Mouse (Mus musculus) stomach, postnatal 0 days (tissue): Measurements from ENCODE around the gene Gm45716. TPM values are rescaled to one million over a fixed set of nuclear protein-coding genes. Genes with fewer than 3 reads are reported as not detected.
"Not testable (repeated sequence)": the region's sequence is repeated elsewhere in the genome, so short reads cannot be mapped to it uniquely, and the experiment has no call there.

Experiments
- ATAC-seq: fragments of 200-750 bp; cut with Nextera tagmentation; 2 replicates; pipeline ENCODE4 v1.8.0; 2017; ENCODE audit not compliant: low FRiP score, low TSS enrichment
- DNase-seq: peaks from one replicate; pipeline ENCODE4 v3.0.0-alpha.2; 2016; ENCODE audit warnings: low spot score
- H3K27ac ChIP-seq: fragments of 300-500 bp; sonication (generic); replicated peaks from 2 replicates; pipeline ENCODE4 v1.5.1; 2014; ENCODE audit warnings: mild to moderate bottlenecking, control low read depth
- H3K27me3 ChIP-seq: fragments of 300-500 bp; sonication (generic); 2 replicates; pipeline ENCODE4 v1.6.1; 2014; ENCODE audit warnings: low read length; ENCODE audit not compliant: control insufficient read depth, insufficient read depth
- H3K36me3 ChIP-seq: fragments of 300-500 bp; sonication (generic); 2 replicates; pipeline ENCODE4 v1.6.1; 2014; ENCODE audit warnings: low read length, mixed read lengths; ENCODE audit not compliant: control insufficient read depth, insufficient read depth
- H3K4me1 ChIP-seq: fragments of 300-500 bp; sonication (generic); replicated peaks from 2 replicates; pipeline ENCODE4 v1.6.1; 2014; ENCODE audit warnings: antibody characterized with exemption; ENCODE audit not compliant: control insufficient read depth, insufficient read depth
- H3K4me2 ChIP-seq: fragments of 300-500 bp; sonication (generic); replicated peaks from 2 replicates; pipeline ENCODE4 v1.6.1; 2014; ENCODE audit warnings: low read depth, mild to moderate bottlenecking, control low read depth, moderate library complexity
- H3K4me3 ChIP-seq: fragments of 300-500 bp; sonication (generic); 2 replicates; pipeline ENCODE4 v1.5.1; 2014; ENCODE audit warnings: low read depth, low read length, control low read depth
- H3K9ac ChIP-seq: fragments of 300-500 bp; sonication (generic); 2 replicates; pipeline ENCODE4 v1.6.1; 2014; ENCODE audit warnings: mild to moderate bottlenecking, low read length, control low read depth, mixed read lengths
- H3K9me3 ChIP-seq: fragments of 300-500 bp; sonication (generic); 2 replicates; pipeline ENCODE4 v1.6.1; 2016; ENCODE audit warnings: low read length; ENCODE audit not compliant: control insufficient read depth
- CTCF ChIP-seq: IDR thresholded peaks from 2 replicates; pipeline ENCODE4 v1.5.1; 2016; ENCODE audit warnings: antibody characterized with exemption, low read depth, mild to moderate bottlenecking, moderate library complexity
- EP300 ChIP-seq: optimal IDR thresholded peaks from 2 replicates; pipeline ENCODE3; 2016; ENCODE audit warnings: antibody characterized with exemption
- WGBS: fragments of 180-500 bp; shearing (Covaris S2); extraction: QIAGEN DNeasy Blood & Tissue Kit; methylation state at CpG from one replicate; pipeline ENCODE4 v1.1.7; 2014; 5-methylcytosine and 5-hydroxymethylcytosine counted together
- polyA plus RNA-seq: library from polyadenylated mRNA; unstranded; fragments of >200 nt; fragmentation: Nextera tagmentation; extraction: Ambion mirVana; gene quantifications from 2 replicates; pipeline ENCODE4 v1.2.1, GENCODE M21; 2015

Gm45716 gene
- polyA plus RNA-seq, 1 experiment from 2014 or later = 7.0 TPM

DNA sequence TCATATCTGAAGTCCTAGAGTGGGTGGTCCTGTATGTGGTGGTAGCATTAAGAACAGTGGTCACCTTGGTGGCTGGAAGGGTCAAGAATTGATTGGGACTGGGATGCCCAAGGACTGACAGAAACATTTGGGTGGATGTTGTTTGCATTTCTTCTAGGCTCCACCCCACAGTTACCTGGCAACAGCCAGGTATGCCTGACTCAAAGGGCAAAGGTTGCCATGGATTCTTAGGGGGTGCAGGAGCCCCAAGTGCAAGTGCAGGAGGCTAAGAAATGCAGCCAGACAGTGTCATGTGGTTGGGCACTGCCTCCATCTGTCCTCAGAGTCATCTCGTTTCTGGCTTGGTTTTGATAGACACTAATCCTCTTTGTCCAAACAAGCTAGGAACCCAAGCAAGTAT lies 86.7 kb downstream of the Gm45716 start:
- Histone ChIP-seq H3K4me2 (no peak overlapping the region), H3K4me1 (no peaks in the 10 kb centered on the region), H3K9me3 (no peaks in the 10 kb centered on the region), H3K27me3 (no peaks in the 10 kb centered on the region), H3K36me3 (no peaks in the 10 kb centered on the region; the same call in 1 of the 2 replicates), H3K4me3 (no peak overlapping the region), H3K9ac (no peak overlapping the region), H3K27ac (no peak overlapping the region)
- WGBS = 16% methylated on average over 1 of the region's 1 CpGs
- ATAC-seq = no peak
- no peak for DNase-seq
- TF ChIP-seq CTCF (no peak), EP300 (no peak)

DNA sequence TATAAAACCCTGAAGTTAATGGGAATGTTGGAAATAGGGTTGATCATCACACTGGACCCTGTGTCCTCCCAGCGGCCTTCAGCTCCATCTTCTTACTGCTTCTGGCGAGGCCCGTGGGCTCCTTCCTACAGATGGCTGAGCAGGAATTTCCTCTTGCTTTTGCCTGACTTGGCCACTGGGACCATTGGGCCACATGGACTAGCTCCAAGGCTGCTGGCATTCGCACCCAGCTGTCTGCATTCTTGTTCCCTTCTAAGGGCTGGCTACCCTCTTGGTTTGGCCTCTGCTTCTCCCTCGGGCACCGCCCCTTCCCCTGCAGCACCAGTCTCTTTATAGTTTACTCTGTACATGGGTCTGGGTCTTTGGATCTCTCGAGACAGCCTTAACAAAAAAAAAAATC lies 88.2 kb downstream of the Gm45716 start:
- TF ChIP-seq CTCF = no peak
- Histone ChIP-seq H3K27me3 (no peaks in the 10 kb centered on the region), H3K4me2 (no peak overlapping the region), H3K27ac (no peak overlapping the region), H3K4me1 (no peaks in the 10 kb centered on the region), H3K36me3 (no peaks in the 10 kb centered on the region; the same call in 1 of the 2 replicates), H3K9ac (no peak overlapping the region), H3K4me3 (no peak overlapping the region), H3K9me3 (no peaks in the 10 kb centered on the region)
- DNase-seq (no peak), ATAC-seq (no peak)
- 78% methylated on average over 7 of the region's 7 CpGs for WGBS

DNA sequence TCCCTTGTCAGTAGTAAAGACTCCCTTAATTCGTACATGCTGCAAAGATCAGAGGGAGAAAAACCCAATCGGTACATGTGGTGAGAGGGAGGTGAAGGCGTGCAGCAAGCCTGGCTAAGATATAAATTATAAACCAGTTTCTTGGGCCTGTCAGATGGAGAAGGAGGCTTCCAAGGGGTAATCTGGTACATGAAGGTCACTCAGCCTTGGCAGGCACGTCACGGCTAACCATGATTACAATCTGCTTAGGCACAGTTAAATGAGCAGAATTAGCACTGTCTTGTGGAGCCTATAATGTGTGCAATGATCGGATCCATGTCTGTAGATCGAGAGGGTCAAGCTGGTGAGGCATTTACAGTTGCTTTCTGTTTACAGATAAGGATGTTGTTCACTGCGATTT lies 88.7 kb downstream of the Gm45716 start:
- Histone ChIP-seq H3K9me3 (no peaks in the 10 kb centered on the region), H3K4me3 (no peak overlapping the region), H3K9ac (no peak overlapping the region), H3K36me3 (no peaks in the 10 kb centered on the region; the same call in 1 of the 2 replicates), H3K27ac (no peak overlapping the region), H3K4me1 (no peaks in the 10 kb centered on the region), H3K27me3 (no peaks in the 10 kb centered on the region), H3K4me2 (no peak overlapping the region)
- DNase-seq (no peak), ATAC-seq (no peak)
- WGBS = 84% methylated on average over 8 of the region's 8 CpGs
- TF ChIP-seq EP300 = no peak
- TF ChIP-seq CTCF = no peak

DNA sequence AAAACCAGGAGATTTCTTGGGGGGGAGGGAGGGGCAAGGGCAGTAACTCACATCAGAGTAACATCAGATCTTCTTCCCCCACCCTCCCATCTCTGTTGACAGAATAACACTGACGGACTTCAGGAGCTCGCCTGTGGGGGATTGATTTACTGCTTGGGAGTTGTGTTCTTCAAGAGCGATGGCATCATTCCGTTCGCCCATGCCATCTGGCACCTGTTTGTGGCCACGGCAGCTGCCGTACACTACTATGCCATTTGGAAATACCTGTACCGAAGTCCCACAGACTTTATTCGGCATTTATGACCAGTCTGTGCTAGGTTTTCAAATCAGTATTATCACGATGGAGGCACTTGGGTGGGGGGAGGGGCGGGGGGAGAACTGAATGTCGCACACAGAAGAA lies 89.1 kb downstream of the Gm45716 start:
- Histone ChIP-seq H3K9me3 (no peaks in the 10 kb centered on the region), H3K9ac (no peak overlapping the region), H3K36me3 (no peaks in the 10 kb centered on the region; the same call in 1 of the 2 replicates), H3K4me1 (no peaks in the 10 kb centered on the region), H3K27me3 (no peaks in the 10 kb centered on the region), H3K27ac (no peak overlapping the region), H3K4me2 (no peak overlapping the region), H3K4me3 (no peak overlapping the region)
- TF ChIP-seq CTCF (no peak), EP300 (no peak)
- DNase-seq = no peak
- 89% methylated on average over 12 of the region's 12 CpGs for WGBS
- no peak for ATAC-seq

DNA sequence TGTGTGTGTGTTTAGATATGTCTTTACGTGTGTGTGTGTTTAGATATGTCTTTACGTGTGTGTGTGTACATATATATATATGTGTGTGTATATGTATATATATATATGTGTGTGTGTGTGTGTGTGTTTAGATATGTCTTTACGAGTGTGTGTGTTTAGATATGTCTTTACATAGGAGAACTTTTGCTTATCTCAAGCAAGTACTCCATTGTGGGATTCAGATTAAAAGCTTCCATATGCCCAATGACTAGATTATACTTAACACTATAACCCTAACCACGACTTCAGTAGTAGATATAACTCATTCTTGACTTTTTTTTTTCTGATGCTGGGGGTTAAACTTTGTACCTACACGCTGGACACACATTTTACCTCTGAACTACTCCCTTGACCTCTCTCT lies 92.6 kb downstream of the Gm45716 start:
- ATAC-seq (no peak), DNase-seq (no peak)
- Histone ChIP-seq H3K4me2 (no peak overlapping the region), H3K36me3 (no peaks in the 10 kb centered on the region; the same call in 1 of the 2 replicates), H3K4me1 (no peaks in the 10 kb centered on the region), H3K27ac (no peak overlapping the region), H3K9me3 (no peaks in the 10 kb centered on the region), H3K9ac (no peak overlapping the region), H3K4me3 (no peak overlapping the region), H3K27me3 (no peaks in the 10 kb centered on the region)
- 88% methylated on average over 5 of the region's 5 CpGs for WGBS
- TF ChIP-seq CTCF = no peak
- TF ChIP-seq EP300 = no peak

DNA sequence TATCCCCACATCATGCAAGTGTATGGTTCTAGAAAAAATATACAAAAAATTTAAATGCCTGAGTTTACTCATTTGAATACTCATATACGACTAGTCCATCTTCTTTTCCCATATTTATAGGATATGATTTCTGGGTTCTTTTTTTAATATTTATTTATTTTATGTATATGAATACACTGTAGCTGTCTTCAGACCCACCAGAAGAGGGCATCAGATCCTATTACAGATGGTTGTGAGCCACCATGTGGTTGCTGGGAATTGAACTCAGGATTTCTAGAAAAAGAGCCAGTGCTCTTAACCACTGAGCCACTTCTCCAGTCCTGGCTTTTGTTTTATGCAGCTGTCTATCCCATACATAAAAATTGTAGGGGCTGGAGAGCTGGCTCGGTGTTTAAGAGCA lies 94.5 kb downstream of the Gm45716 start:
- DNase-seq, H3K36me3 ChIP-seq, H3K27ac ChIP-seq, ATAC-seq, H3K27me3 ChIP-seq, H3K4me3 ChIP-seq, H3K4me2 ChIP-seq, H3K4me1 ChIP-seq, H3K9ac ChIP-seq, H3K9me3 ChIP-seq: not testable (repeated sequence)
- 88% methylated on average over 2 of the region's 2 CpGs for WGBS
